Mouse (Mus musculus) gastrocnemius, postnatal 14 days (tissue): ENCODE measurements around the gene Mr1. TPM values are rescaled to one million over a fixed set of nuclear protein-coding genes. Genes with fewer than 3 reads are reported as not detected.

ENCODE experiments used
- DNase-seq: peaks from one replicate; pipeline ENCODE4 v3.0.0; 2021; ENCODE audit warnings: mixed read lengths
- intact Hi-C: fragments of 180-260 bp; cut with DNase I; formaldehyde crosslinking; loops from one replicate; pipeline ENCODE4 v1.15.1; 2025; ENCODE audit warnings: low total_unique reads
- total RNA-seq, 2 experiments: library from RNA; stranded (reverse); gene quantifications; 2 replicates each; pipeline ENCODE4 v1.2.3; 2021

The Mr1 gene
- total RNA-seq, 2 experiments from 2014 or later, result 5.7 TPM

DNA sequence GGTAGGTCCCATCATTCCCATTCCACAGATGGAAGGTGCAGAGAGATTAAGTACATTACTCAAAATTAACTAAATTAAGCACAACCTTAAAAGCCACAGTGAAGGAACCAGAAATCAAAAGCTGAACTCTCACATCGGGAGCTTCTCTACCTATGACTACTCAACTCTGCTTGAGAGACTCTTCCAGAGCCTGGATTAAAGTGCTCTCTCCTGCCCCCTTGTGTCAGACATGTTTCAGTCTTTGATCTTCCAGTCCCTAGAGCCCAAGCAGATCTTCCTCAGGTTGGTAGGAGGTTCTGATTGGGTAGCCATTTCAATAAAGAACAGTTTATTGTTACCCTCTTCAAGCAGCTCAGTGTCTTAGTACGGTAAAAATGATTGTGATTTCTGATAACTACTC, 6.5 kb downstream of the Mr1 start:
- intact Hi-C loops, result loop anchor here (5.0 to 10.0 kb wide), 3 partner anchors 45 to 93 kb away; partner anchors contain the start of gene Ier5

DNA sequence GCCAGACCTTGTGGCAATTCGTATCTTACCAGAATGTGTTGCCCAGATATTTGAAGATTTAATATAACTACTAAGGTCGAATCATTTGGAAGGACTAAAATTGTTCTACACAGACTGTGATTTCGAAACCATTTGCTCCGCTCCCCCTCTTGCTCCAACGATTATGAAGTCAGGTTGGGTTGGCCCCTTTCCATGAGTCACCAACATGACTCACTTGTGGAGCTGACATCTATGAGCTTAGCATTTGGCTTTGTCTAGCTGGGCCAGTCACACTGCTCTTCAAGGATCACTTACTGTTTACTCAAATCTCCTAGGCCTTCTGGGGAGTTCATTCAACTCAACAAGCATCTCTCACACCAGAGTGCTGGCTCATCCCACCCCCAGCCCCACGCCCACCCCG, 7.8 kb downstream of the Mr1 start:
- peak; percentile 69 for DNase-seq
- intact Hi-C loops, result no loop called here

More for the DNA sequence above, 6.5 kb downstream of the Mr1 start:
- peak; percentile 44 for DNase-seq

DNA sequence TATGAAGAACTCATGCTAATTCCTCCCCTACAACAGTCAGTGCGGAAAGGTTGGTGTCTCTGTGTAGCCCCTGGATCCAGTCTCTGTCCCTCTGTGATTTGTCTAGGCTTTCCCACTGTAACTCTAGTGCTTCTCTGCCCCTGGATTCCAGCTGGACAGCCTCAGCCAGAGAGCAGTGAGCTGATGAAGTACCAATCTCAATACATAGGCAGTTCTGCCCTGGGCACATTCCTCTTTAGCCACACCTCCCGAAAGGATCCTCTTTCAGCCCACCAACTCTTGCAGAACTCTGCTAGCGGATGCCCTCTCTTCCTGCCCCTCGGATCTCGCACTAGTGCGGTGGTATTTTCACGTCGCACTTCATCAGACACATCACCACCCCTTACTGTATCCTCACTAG, 11.7 kb downstream of the Mr1 start:
- DNase-seq, result no peak
- intact Hi-C loops, result no loop called here

DNA sequence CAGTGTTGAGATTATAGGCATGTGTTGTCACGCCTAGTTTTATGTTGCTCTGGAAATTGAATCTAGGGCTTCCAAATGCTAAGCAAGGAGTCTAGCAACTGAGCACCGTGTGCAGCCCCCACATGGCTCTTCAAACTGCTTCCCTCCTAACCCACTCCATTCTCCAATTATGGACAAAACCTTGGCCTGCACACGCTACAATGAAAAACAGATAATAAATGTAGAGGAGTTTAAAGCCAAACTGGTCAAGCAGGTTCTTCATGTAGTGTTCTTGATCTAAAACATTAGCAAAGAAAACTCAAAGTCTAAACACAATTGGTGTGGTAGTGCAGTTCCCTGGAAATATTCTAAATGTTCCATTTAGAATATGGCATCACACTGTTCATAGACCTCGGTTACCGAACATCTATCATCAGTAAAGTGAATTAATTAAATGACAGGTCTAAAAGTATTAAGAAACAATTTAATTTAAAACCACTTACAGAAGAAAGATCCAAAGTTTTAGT, 19.1 kb downstream of the Mr1 start:
- DNase-seq, result no peak
- intact Hi-C loops, result no loop called here

DNA sequence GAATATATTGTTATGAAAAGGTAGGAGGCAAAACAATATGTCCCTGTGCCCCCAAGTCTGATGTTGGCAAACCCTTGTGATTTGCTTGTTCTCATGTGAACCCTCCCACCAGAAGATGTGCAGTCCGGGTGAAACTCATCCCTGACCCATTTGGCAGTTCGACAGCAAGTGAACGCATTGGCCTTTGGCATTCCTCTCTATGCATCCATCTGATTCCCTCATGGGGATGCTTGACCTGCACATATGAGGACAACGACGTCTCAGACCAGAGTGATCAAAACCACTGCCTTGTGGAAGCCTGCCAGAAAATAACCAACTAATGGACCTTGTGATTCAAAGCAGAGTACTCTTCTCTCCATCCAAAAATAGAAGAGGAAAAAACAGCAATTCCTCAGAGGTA, 19.9 kb downstream of the Mr1 start:
- no peak for DNase-seq
- intact Hi-C loops, result no loop called here

DNA sequence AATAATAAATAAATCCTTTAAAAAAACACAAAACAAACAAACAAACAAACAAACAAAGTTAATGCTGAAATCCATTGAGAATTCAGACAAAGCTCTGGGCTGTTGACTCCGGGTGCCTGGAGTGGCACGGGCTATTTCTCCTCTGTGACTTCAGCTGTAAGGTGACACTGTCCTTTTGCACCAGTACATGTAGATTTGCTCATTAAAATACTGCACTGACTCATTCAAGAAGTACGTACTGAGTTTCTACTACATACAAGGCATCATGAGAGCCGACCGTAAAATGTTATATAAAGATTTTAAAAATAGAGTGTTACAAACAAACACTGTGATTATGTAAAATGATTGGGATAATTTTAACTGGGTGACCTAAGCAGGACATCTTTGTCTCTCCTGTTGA, 22.2 kb downstream of the Mr1 start:
- intact Hi-C loops, result no loop called here
- no peak for DNase-seq

DNA sequence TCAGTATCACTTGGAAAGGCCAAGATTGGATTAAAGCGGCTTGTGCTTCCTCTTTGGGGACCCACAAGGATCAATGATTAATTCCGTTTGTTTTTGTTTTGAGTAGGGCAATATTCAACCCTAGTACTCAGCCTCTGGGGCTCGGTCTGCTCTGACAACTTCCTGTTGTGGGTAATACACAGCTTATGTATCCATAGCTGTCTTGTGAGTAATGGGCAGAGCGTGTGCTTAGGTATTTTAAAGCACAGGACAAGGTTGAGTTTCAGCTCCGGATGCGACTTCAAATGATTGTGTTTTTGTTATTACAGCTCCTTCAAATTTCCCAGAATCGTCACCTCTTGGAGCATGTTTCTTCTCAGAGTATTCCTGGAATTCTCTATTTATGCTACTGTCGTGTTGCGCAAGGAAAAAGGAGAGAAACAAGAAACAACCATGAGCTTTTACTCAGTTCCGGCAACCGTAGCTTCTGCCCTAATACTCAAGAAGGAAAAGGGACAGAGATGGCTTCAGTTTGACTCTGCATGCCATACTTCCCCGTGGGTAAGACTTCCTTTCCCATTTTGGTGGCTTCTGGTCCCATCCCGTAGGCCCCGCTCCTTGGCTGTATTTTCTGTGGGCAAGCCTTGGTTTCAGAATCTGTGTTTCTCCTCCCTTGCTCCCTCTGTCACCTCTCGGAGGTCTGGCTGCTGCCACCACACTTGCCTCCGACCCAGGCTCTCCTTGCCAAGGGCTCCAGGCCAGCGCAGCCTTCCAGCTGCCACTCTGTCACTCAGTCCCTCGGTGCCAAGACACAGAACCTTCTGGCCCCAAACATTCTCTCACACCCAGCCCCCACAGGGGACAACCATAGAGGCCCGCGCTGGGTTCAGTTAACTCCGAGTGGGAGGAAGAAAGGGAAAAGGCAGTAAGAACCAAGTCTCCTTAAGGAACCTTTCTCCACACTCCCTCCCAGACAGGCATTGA, 24.4 kb downstream of the Mr1 start:
- DNase-seq, result peak; percentile 81
- intact Hi-C loops, result no loop called here

DNA sequence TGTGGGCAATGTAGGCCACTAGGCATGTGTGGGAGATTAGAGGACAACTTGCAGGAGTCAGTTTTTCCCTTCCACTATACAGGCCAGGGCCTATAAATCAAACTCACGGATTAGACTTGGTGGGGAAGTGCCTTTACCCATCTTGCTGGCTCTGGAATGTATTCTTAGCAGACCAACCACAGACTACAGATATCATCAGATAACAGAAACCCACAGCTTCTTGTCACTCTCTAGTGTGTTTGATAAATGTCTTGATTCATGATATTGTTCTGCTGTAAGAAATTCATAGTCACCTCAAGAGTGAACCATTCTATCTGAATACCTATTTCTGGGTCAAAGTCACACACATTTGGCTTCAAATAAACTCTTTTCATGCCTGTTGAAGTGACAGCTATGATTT, 26.9 kb downstream of the Mr1 start:
- no peak for DNase-seq
- intact Hi-C loops, result no loop called here

DNA sequence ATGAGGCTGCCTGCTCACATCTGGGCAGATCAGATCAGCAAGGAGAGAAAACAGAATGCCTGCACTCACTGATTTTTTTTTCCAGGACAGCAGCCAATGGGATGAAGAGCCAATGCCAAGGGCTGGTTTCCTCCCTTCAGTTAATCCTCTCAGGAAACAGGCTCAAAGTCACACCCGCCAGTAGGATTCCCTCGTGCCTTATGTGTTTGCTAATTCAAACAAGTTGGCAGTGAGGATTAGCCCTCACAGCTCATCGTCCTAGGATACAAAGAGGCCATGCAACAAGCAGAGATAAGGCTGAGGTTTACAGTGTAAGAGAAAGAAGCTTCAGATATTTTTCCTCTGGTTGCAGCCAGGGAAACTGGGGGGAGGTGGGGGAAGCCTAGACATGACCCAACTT, 32.7 kb downstream of the Mr1 start:
- DNase-seq, result no peak
- intact Hi-C loops, result no loop called here

DNA sequence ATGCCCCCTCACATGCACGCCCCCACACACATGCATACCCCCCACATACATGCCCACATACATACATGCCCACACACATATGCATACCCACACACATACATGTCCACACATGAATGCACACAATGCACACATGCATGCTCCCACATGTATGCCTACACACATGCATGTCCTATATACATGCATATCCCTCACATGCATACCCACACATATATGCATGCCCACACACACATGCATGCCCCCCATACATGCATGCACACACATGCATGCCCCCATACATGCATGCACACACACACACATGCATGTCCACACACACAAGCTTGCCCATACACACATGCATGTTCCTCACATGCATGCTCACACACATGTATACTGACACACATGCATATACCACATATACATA, 33.7 kb downstream of the Mr1 start:
- DNase-seq, result no peak
- intact Hi-C loops, result no loop called here

DNA sequence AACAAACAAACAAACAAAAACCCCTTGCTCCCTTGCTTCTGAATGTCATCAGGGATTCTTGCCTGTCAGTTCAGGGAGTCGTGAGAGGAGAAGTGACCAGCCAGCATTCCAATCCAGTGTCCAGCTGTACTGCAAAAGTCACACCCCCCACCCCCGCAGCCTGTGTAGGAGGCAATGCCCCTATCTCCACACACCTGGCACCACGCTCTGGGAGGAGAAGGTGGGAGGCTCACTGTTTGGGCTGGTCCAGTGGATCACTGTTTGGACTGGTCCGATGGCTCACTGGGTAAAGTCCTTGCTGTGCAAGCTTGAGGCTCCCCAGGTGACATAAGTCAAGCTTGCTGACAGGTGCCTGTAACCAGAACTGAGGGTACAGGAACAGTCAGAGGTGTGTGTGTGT, 34.5 kb downstream of the Mr1 start:
- DNase-seq, result no peak
- intact Hi-C loops, result no loop called here

DNA sequence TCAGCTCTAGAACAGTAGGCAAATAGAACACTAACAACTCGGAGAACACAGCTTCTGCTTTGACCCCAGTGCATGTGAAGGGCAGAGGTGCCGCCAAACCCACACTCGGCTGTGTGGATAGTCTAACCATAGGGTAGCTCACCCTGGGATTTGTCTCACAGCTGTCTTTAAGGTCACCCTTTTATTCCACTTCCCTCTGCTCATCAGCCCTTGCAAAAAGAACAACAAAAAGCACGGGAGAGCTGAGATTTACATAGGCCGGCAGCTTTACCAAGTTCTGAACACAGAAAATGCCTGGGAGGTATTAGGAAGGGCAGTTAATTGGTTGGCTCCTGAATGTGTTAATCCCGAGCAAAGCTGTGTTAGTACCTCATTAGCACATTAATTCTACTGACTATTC, 35.1 kb downstream of the Mr1 start:
- DNase-seq, result no peak
- intact Hi-C loops, result no loop called here

DNA sequence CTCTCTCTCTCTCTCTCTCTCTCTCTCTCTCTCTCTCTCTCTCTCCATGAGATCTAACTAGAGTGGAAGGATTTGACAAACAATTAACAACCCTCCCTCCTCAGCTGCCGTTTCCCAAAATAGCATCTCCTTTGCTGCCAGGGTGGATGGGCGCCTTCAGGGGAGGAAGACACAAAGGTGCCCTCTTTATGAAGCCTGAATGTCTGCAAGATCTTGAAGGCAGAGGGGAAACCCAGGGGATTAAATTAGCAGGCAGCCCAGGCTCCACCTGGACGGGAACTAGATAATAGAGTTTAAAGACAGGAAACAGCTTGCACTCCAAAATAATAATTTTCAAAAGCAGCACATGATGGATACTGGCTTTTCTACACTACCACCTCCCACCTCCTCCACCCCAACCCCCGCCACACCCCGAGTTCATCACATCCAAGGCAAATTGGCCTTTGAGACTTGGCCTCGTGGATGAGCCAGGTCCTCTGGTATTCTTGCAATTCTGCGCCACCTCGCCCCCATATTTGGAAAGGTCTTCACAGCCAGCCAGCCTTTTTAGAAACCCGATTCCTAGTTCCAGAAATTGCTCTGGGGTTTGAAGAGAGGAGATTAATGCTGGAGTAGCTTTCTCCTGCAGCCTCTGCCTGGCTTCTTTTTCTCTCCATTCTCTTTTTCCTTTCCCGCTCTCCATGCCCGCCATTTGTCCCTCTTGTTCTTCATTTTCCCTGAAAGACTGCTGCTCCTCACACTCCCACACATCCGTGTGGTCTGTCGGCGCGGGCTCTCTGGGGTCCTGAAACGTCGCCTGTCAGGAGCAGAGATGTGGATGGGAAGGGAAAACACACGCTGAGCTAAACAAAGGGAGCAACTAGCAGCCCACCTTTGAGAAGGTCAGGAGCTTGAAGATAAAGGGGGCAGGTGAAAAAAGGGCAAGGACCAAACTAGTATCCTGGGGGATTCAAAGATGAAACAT, 36.9 kb downstream of the Mr1 start:
- peak; percentile 37 for DNase-seq
- intact Hi-C loops, result no loop called here

DNA sequence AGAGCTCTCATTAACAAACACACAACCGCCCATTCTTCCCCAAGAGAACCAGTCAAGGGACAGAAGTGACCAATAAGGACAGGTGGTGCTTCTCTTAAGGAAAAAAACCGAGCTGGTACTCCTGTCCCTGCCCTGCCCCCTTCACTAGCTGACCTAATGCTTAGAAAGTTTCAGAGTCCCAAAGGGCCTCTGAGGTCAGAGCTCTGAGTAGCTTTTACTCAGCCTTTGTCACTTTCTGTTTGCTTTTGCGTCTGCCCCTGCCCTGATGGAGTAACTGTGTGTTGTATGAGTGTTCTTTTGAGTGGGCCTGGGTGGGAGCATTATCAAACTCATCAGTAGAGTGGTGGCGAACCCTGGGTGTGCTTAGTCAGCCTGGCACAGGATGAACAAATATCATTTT, 38.2 kb downstream of the Mr1 start:
- intact Hi-C loops, result no loop called here
- no peak for DNase-seq

DNA sequence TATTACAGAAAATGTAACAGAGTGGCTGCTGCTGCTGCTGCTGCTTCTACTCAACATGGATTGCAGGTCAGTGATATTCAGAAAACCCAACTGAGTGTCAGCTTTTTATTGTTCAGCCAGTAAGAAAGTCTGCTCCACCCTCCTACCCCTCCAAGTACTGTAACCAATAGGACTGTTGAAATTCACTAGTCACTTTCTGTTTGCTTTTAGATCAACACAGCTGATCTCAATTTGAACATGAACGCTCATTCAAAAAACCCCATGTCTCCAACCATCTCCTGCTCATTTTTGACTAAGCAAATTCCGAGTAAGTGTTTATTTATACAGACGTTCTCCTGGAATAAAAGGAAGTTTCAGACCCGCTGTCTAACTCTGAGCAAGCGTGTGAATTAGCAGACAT, 38.8 kb downstream of the Mr1 start:
- intact Hi-C loops, result no loop called here
- no peak for DNase-seq

DNA sequence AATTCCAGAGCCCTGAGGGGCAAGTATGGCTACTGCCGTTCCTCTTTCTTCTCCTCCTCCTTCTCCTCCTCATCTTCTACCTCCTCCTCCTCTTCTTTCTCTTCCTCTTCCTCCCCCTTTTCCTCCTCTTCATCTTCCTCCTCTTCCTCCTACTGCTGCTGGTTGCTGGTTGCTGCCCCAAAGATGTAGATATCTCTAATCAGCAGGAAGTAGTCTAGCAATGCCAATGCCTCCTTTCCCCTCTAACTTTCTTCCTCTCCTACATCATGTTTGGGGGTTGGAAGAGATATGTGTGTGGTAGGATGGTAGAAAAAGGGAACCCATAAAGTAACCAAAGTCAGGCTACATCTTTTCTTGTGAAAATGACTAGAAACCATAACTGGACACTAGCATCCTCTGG, 40.3 kb downstream of the Mr1 start:
- DNase-seq, result no peak
- intact Hi-C loops, result no loop called here

DNA sequence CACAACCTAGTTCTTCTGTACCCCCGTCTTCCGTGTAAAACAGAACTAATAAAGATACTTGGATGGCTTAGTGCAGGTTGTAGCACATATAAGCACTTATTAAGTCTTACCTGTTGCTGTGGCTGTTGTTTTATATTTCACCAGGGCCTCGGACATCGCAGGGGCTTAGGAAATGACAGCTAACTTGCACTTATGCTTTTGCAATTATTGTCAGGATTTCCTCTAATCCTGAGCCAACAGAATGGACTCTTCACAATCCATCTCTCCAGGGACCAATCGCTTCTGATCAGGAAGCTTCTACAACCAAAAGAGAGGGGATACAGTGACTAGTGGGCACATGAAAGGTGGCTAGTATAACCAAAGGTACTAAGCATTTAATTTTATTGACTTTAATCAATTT, 42.6 kb downstream of the Mr1 start:
- no peak for DNase-seq
- intact Hi-C loops, result no loop called here

DNA sequence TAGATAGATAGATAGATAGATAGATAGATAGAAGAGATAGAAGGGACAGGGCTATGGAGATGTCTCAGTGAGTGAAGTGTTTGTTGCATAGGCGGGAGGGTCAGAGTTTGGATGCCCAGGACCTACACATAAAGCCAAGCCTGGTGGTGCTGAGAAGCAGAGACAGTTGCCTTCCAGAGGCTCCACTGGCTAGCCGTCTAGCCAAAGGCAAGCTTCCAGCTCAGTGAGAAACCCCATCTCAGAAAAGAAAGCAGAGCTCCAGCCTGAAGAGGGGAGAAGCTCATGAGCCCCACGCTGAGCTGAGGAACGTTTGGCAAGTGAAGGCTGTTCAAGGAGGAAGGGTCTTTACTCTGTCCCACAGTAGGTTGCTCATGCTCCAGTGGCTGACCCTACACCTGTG, 44.0 kb downstream of the Mr1 start:
- intact Hi-C loops, result no loop called here
- no peak for DNase-seq

DNA sequence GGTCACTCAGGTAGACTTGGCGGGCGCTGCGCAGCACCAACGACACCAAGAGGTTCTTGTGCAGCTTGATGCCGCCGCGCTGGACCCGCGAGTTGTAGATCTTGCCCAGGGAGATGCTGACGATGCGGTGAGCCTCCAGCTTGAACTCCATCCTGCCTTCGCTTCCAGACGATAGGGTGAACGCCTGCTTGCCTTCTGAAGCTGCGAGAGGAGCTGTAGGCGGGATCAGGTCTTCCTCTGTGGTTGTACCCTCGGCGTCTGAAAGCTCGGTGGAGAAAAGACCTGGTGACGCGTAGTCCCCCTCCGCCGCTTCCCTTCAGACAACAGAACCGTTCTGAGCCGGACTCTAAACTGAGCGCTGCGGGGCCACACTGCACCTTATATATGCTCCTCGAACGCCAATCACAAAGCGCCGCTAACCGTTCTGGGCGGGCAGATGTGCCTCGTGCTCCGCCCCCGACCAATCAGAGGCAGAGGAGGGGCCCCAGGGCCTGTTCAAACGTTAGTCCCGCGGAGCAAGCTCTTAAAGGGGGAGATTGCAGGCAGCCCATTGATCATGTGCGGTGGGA, 47.2 kb downstream of the Mr1 start, which contains the start of gene Ier5:
Gene Ier5 (minus strand): TSS at position 357 of the 569 bp plus-strand sequence.
- peak; percentile 96 for DNase-seq
- intact Hi-C loops, result loop anchor here (10.0 kb wide), 1 partner anchor 45 kb away; the partner anchor contains the start of gene Mr1
